Mouse (Mus musculus) kidney, adult 2 months (tissue): ENCODE measurements around the gene Peli2.

Experiments used
- CTCF ChIP-seq: fragments of 200-500 bp; conservative IDR thresholded peaks from 2 replicates; pipeline ENCODE4 v1.5.1; 2011; ENCODE audit warnings: low read depth, mild to moderate bottlenecking, control low read depth, low read length, moderate library complexity, mixed read lengths; ENCODE audit not compliant: insufficient read depth, insufficient read length
- POLR2A ChIP-seq: fragments of 200-500 bp; IDR thresholded peaks from one replicate; pipeline ENCODE4 v1.6.1; 2011; ENCODE audit warnings: low read depth, low read length, control low read depth

- no peak for TF ChIP-seq POLR2A
- no peak for TF ChIP-seq CTCF
Measured at GRCm38 (mm10) chr14:48130761-48131575, 10.3 kb downstream of the Peli2 start.
